Comparison of ENCODE assay signal across 32 mouse cellular contexts in the genomic region with DNA sequence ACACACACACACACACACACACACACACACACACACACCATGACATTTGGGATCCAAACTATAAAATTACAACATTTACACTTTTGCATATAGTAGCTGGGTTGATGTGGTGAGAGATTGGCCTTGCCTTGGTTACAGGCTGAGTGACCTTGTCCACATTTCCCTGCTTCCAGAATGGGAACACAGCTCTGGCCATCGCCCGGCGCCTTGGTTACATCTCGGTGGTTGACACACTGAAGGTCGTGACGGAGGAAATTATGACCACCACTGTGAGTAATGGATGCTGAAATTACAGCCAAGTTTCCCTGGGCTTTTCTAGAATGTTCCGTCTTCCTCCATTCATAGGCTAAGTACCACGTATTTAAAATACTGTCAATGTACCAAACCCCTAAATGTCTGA.
A peak's percentile ranks its signal among the peaks of the same experiment; 100 is the strongest.
DNase-seq lines count a peak whose midpoint lies in the region; ATAC-seq and TF ChIP-seq lines count a peak whose summit lies in the region.
"Had no signal": no experiment of that assay in that cellular context is flagged by ENCODE, and none has a peak within 500 bp of the region (broad histone marks: within the 10 kb centered on the region; RNA-seq: fewer than 3 reads in every experiment).

No protein-coding gene starts in this region.

- no peaks in the 10 kb centered on the region for H3K36me3 ChIP-seq in heart, adult 2 months (ENCODE audit: control insufficient read depth, insufficient read depth, low read length)
- peaks cover 15% of the 10 kb centered on the region for H3K36me3 ChIP-seq in midbrain, embryonic 16.5 days (ENCODE audit: control insufficient read depth, insufficient read depth, low read length)
- H3K36me3 ChIP-seq: forebrain, embryonic 10.5 days; G1E had no signal

- no peak overlapping the region for H3K27ac ChIP-seq in heart, adult 2 months
- no peak overlapping the region for H3K27ac ChIP-seq in midbrain, embryonic 16.5 days (ENCODE audit: low read length)
- H3K27ac ChIP-seq: embryonic facial prominence, embryonic 10.5 days; embryonic facial prominence, embryonic 13.5 days; forebrain, embryonic 10.5 days; forebrain, embryonic 13.5 days; gastrocnemius, adult 2 months; heart, embryonic 10.5 days; heart, embryonic 13.5 days; hindbrain, embryonic 14.5 days; hindbrain, postnatal 0 days had no signal

- no peak overlapping the region for H3K4me2 ChIP-seq in midbrain, embryonic 16.5 days (ENCODE audit: low read length)
- H3K4me2 ChIP-seq: embryonic facial prominence, embryonic 13.5 days; forebrain, embryonic 13.5 days; heart, embryonic 13.5 days; hindbrain, embryonic 14.5 days had no signal

- TF ChIP-seq CTCF in heart, adult 2 months (IDR thresholded peaks at IDR 0.05), result no peak

- H3K4me3 ChIP-seq in heart, adult 2 months, result no peak overlapping the region
- H3K4me3 ChIP-seq in midbrain, embryonic 16.5 days (ENCODE audit: low read depth, low read length), result no peak overlapping the region
- H3K4me3 ChIP-seq: embryonic facial prominence, embryonic 10.5 days; embryonic facial prominence, embryonic 13.5 days; forebrain, embryonic 10.5 days; forebrain, embryonic 13.5 days; gastrocnemius, adult 2 months; heart, embryonic 10.5 days; heart, embryonic 13.5 days had no signal

- intact Hi-C loops in heart, adult 2 months (cut with DNase I), result no loop called here

- H3K4me1 ChIP-seq in heart, adult 2 months (ENCODE audit: control insufficient read depth, insufficient read depth, low read length), result peaks cover 1% of the 10 kb centered on the region; the same call in 1 of the 2 replicates
- H3K4me1 ChIP-seq in midbrain, embryonic 16.5 days (ENCODE audit: control insufficient read depth, insufficient read depth, low read length), result no peaks in the 10 kb centered on the region
- H3K4me1 ChIP-seq: embryonic facial prominence, embryonic 10.5 days; embryonic facial prominence, embryonic 13.5 days; forebrain, embryonic 10.5 days; forebrain, embryonic 13.5 days; heart, embryonic 10.5 days had no signal

- no peak for TF ChIP-seq EP300 in heart, adult 2 months (IDR thresholded peaks at IDR 0.05; ENCODE audit: insufficient read depth, low read depth, low read length)

- no peak overlapping the region for H3K9ac ChIP-seq in heart, adult 2 months (ENCODE audit: low read depth, low read length)
- no peak overlapping the region for H3K9ac ChIP-seq in midbrain, embryonic 16.5 days (ENCODE audit: low read depth, low read length)
- H3K9ac ChIP-seq: embryonic facial prominence, embryonic 13.5 days; forebrain, embryonic 13.5 days; heart, embryonic 13.5 days; hindbrain, embryonic 14.5 days had no signal

- no peaks in the 10 kb centered on the region for H3K9me3 ChIP-seq in midbrain, embryonic 16.5 days (replicated peaks; ENCODE audit: control insufficient read depth, low read length, poor library complexity, severe bottlenecking)
- H3K9me3 ChIP-seq: embryonic facial prominence, embryonic 10.5 days; embryonic facial prominence, embryonic 13.5 days; forebrain, embryonic 10.5 days; forebrain, embryonic 13.5 days; heart, embryonic 10.5 days; heart, embryonic 13.5 days had no signal

- ATAC-seq in erythroblast, adult 5-6 weeks (replicated peaks; ENCODE audit: low FRiP score, poor library complexity, severe bottlenecking), result no peak
- no peak for ATAC-seq in midbrain, embryonic 16.5 days
- ATAC-seq: forebrain, embryonic 13.5 days; forebrain, embryonic 16.5 days; hindbrain, postnatal 0 days; inflammation-experienced regulatory T-cells, adult 6 months; intestine, embryonic 16.5 days; Patski had no signal

- TF ChIP-seq POLR2A in heart, adult 2 months (IDR thresholded peaks at IDR 0.05; ENCODE audit: insufficient read depth, low read depth, low read length), result no peak

- 89% methylated on average over 8 of the region's 8 CpGs for WGBS in heart, adult 2 months
- 95% methylated on average over 8 of the region's 8 CpGs for WGBS in midbrain, embryonic 16.5 days

- H3K27me3 ChIP-seq in heart, adult 2 months (ENCODE audit: control insufficient read depth, insufficient read depth, low read length), result no peaks in the 10 kb centered on the region
- no peaks in the 10 kb centered on the region for H3K27me3 ChIP-seq in midbrain, embryonic 16.5 days (ENCODE audit: control insufficient read depth, insufficient read depth, low read depth, low read length)
- H3K27me3 ChIP-seq: CH12.LX; embryonic facial prominence, embryonic 13.5 days; forebrain, embryonic 13.5 days; heart, embryonic 13.5 days; Patski had no signal

- H3K79me2 ChIP-seq in heart, adult 2 months (replicated peaks; ENCODE audit: control insufficient read depth, insufficient read depth, low read length), result no peaks in the 10 kb centered on the region; the same call in 1 of the 2 replicates

- DNase-seq in heart, adult 11 months, result peak; percentile 50
- no peak for DNase-seq in heart, adult 2 months
- peak; percentile 59 for DNase-seq in adrenal gland, adult 8-10 months
- DNase-seq in adrenal gland, postnatal 25 days, result peak; percentile 49
- DNase-seq in c-Kit-positive CD71-positive TER-119-positive erythroid progenitor cells, embryonic 14.5 days (ENCODE audit: low spot score), result no peak
- DNase-seq: B cell, adult 2 months; cerebellum, adult 18-20 months; cerebellum, adult 9-10 months; cerebellum, postnatal 14 days; embryo, embryonic 11 days; gastrocnemius, adult 2 months; gastrocnemius, postnatal 14 days; heart, adult 18-20 months; heart, postnatal 14 days; heart, postnatal 4 days; kidney, adult 18-20 months had no signal

Comparison
In these comparisons a context has a peak if more than half of its experiments do, and no peak if none do; other contexts are left out.
1. DNase-seq: peak in heart, adult 11 months (single experiment), adrenal gland, adult 8-10 months (single experiment) and adrenal gland, postnatal 25 days (single experiment); none in heart, adult 2 months (0 of 2) and c-Kit-positive CD71-positive TER-119-positive erythroid progenitor cells, embryonic 14.5 days (single experiment).